Mouse (Mus musculus): ENCODE results near the gene Gm9833. TPM values are rescaled to one million over a fixed set of nuclear protein-coding genes. Genes with fewer than 3 reads are reported as not detected.
"Not testable (repeated sequence)": the region's sequence is repeated elsewhere in the genome, so short reads cannot be mapped to it uniquely, and the experiment has no call there.

Gene Gm9833
- polyA plus RNA-seq (2012; rRNA removed), result 2.5 and 5.3 TPM in 2 replicates
- polyA plus RNA-seq (2014; fragmentation: Nextera tagmentation; extraction: Ambion mirVana), result 2.2 and 2.8 TPM in 2 replicates

DNA sequence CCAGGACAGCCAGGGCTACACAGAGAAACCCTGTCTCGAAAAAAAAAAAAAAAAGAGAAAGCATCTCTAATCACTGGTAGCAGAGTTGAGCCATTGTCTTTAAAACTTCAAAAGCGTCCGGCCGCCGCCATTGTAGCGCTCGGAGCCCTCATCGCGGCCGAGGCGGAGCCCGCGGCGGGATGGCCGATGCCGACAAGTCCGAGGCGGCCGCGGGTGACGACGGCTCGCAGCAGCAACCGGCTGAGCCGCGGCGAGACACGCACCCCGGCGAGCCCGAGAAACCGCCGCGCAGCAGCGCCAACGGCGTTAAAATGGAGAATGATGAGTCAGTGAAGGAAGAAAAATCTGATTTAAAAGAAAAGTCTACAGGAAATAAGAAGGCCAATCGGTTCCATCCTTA is at the start of gene Gm9833:
Gene Gm9833, plus strand, starts transcription at position 117 of the 400 bp plus-strand sequence.
- not testable (repeated sequence) for H3K4me1 ChIP-seq (ENCODE audit: control insufficient read depth, insufficient read depth, low read length); H3K9me3 ChIP-seq (ENCODE audit: control insufficient read depth, low read length); H3K27me3 ChIP-seq (ENCODE audit: control insufficient read depth, insufficient read depth, low read length); ATAC-seq (ENCODE audit: low FRiP score, low read depth); DNase-seq (ENCODE audit: low spot score); H3K9ac ChIP-seq (ENCODE audit: low read depth, low read length, severe bottlenecking); H3K27ac ChIP-seq (replicated peaks; ENCODE audit: low read depth, low read length); H3K36me3 ChIP-seq (ENCODE audit: control insufficient read depth, insufficient read depth, low read length)
- peak within 1 kb of the TSS; percentile 29; the same call in 1 of the 2 replicates for H3K4me2 ChIP-seq (replicated peaks; ENCODE audit: low read depth, low read length, severe bottlenecking)
- peak within 1 kb of the TSS; percentile 15; the same call in 1 of the 2 replicates for H3K4me3 ChIP-seq (replicated peaks; ENCODE audit: low read length)
- 32% methylated on average over 24 of the region's 38 CpGs for WGBS

- Histone ChIP-seq H3K27ac (replicated peaks; ENCODE audit: low read depth, low read length) (no peak overlapping the region), H3K9ac (ENCODE audit: low read depth, low read length, severe bottlenecking) (no peak overlapping the region), H3K27me3 (ENCODE audit: control insufficient read depth, insufficient read depth, low read length) (no peaks in the 10 kb centered on the region), H3K9me3 (ENCODE audit: control insufficient read depth, low read length) (no peaks in the 10 kb centered on the region), H3K4me3 (replicated peaks; ENCODE audit: low read length) (no peak overlapping the region), H3K36me3 (ENCODE audit: control insufficient read depth, insufficient read depth, low read length) (no peaks in the 10 kb centered on the region), H3K4me1 (ENCODE audit: control insufficient read depth, insufficient read depth, low read length) (no peaks in the 10 kb centered on the region), H3K4me2 (replicated peaks; ENCODE audit: low read depth, low read length, severe bottlenecking) (no peak overlapping the region)
- ATAC-seq (ENCODE audit: low FRiP score, low read depth) (no peak), DNase-seq (ENCODE audit: low spot score) (no peak)
- no peak for TF ChIP-seq POLR2A (IDR thresholded peaks at IDR 0.05; ENCODE audit: borderline replicate concordance, extremely low read depth, insufficient read depth, insufficient read length)
Observed at GRCm38 (mm10) chr3:10070070-10070469, 17.8 kb upstream of the Gm9833 start.

DNA sequence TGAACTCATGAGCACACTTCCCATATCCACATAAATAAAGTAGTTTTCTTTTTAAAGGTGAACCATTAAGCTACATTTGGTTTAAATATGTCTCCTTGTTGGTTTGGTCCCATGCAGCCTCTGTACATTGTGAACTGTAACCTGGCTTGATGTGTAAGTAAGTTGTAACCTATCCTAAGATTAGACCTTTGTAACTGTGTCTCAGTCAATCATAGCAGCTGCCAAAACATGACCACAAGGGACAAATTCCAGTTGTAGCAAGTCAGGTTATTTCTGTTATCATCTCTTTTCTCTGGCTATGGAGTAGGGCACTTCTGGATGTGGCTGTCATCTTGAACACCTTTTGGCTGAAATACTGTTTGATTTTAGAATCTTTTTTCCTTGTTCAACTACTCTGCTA is 12.1 kb upstream of the Gm9833 start:
- ATAC-seq (ENCODE audit: low FRiP score, low read depth) (no peak), DNase-seq (ENCODE audit: low spot score) (no peak)
- Histone ChIP-seq H3K9ac (ENCODE audit: low read depth, low read length, severe bottlenecking) (no peak overlapping the region), H3K27ac (replicated peaks; ENCODE audit: low read depth, low read length) (no peak overlapping the region), H3K36me3 (ENCODE audit: control insufficient read depth, insufficient read depth, low read length) (no peaks in the 10 kb centered on the region), H3K27me3 (ENCODE audit: control insufficient read depth, insufficient read depth, low read length) (no peaks in the 10 kb centered on the region), H3K4me2 (replicated peaks; ENCODE audit: low read depth, low read length, severe bottlenecking) (no peak overlapping the region), H3K4me3 (replicated peaks; ENCODE audit: low read length) (no peak overlapping the region), H3K4me1 (ENCODE audit: control insufficient read depth, insufficient read depth, low read length) (no peaks in the 10 kb centered on the region), H3K9me3 (ENCODE audit: control insufficient read depth, low read length) (no peaks in the 10 kb centered on the region)
- TF ChIP-seq POLR2A (IDR thresholded peaks at IDR 0.05; ENCODE audit: borderline replicate concordance, extremely low read depth, insufficient read depth, insufficient read length), result no peak

DNA sequence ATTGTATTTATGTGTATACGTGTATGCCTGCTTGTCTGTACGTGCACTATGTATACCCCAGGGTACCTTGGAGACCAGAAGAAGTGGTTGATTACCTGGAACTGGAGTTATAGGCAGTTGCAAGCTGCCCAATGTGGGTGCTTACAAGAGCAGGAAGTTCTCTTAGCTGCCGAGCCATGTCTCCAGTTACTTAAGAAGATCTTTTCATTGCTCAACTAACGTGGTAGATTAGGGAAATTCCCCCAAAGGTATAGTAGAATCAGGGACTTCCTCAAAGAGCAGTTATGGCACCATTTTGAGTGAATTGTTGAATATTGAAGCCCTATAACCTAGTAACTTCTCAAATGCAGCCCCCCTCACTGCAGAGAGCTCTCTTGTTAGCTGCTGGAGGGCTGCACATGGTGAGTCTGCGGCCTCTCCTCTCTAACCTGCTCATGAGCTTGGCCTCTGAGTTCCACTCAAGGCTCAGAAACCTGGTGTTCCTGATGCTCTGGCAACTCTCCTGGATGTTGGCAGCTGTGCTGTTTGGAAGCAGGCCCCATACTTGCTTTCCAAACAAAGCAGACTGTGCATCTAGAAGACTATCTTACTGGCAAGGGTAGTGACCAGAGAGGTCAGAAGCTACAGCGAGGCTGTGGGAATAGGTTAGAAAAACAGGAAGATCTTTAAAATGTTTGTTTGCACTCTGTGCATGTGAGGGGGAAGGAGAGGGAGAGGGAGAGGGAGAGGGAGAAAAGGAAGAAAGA is 10.6 kb upstream of the Gm9833 start:
- no peak for TF ChIP-seq POLR2A (IDR thresholded peaks at IDR 0.05; ENCODE audit: borderline replicate concordance, extremely low read depth, insufficient read depth, insufficient read length)
- Histone ChIP-seq H3K4me3 (replicated peaks; ENCODE audit: low read length) (no peak overlapping the region), H3K4me1 (ENCODE audit: control insufficient read depth, insufficient read depth, low read length) (peaks cover 5% of the 10 kb centered on the region; the same call in 1 of the 2 replicates), H3K4me2 (replicated peaks; ENCODE audit: low read depth, low read length, severe bottlenecking) (no peak overlapping the region), H3K36me3 (ENCODE audit: control insufficient read depth, insufficient read depth, low read length) (no peaks in the 10 kb centered on the region), H3K27ac (replicated peaks; ENCODE audit: low read depth, low read length) (no peak overlapping the region), H3K27me3 (ENCODE audit: control insufficient read depth, insufficient read depth, low read length) (no peaks in the 10 kb centered on the region), H3K9ac (ENCODE audit: low read depth, low read length, severe bottlenecking) (no peak overlapping the region), H3K9me3 (ENCODE audit: control insufficient read depth, low read length) (no peaks in the 10 kb centered on the region)
- ATAC-seq (ENCODE audit: low FRiP score, low read depth) (no peak), DNase-seq (ENCODE audit: low spot score) (no peak)
- WGBS, result 79% methylated on average over 6 of the region's 6 CpGs

DNA sequence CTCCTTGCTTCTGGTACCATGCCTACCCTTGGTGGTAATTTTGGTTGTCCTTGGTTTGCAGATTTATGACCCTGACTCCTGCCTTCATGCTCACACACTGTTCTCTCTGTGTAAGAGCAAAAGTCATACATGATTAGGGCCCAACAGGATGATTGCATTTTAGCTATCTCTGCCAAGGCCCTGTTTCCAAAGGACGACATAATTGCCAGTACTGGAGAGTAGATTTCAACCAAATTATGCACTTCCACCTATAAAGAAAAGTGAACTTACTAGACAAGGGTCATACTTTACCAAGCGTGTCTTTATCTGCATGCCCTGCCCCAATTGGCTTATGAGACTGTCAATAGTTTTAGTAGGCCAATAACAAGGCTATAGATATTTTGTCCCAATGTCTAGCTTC is 9.8 kb upstream of the Gm9833 start:
- ATAC-seq (ENCODE audit: low FRiP score, low read depth) (no peak), DNase-seq (ENCODE audit: low spot score) (no peak)
- H3K4me2 ChIP-seq (replicated peaks; ENCODE audit: low read depth, low read length, severe bottlenecking), result no peak overlapping the region
- H3K4me3 ChIP-seq (replicated peaks; ENCODE audit: low read length), result no peak overlapping the region
- no peak overlapping the region for H3K9ac ChIP-seq (ENCODE audit: low read depth, low read length, severe bottlenecking)
- H3K9me3 ChIP-seq (ENCODE audit: control insufficient read depth, low read length), result no peaks in the 10 kb centered on the region
- TF ChIP-seq POLR2A (IDR thresholded peaks at IDR 0.05; ENCODE audit: borderline replicate concordance, extremely low read depth, insufficient read depth, insufficient read length), result no peak
- H3K36me3 ChIP-seq (ENCODE audit: control insufficient read depth, insufficient read depth, low read length), result no peaks in the 10 kb centered on the region
- no peak overlapping the region for H3K27ac ChIP-seq (replicated peaks; ENCODE audit: low read depth, low read length)
- H3K4me1 ChIP-seq (ENCODE audit: control insufficient read depth, insufficient read depth, low read length), result peaks cover 9% of the 10 kb centered on the region; the same call in 1 of the 2 replicates
- 79% methylated on average over 2 of the region's 2 CpGs for WGBS
- H3K27me3 ChIP-seq (ENCODE audit: control insufficient read depth, insufficient read depth, low read length), result no peaks in the 10 kb centered on the region

Measured in limb, embryonic 14.5 days (tissue).